Mouse (Mus musculus): ENCODE measurements around the gene AL732309.1. TPM values are rescaled to one million over a fixed set of nuclear protein-coding genes. Genes with fewer than 3 reads are reported as not detected.

AL732309.1 gene
- polyA plus RNA-seq, 1 experiment from 2014 or later, result 2.1 TPM

DNA sequence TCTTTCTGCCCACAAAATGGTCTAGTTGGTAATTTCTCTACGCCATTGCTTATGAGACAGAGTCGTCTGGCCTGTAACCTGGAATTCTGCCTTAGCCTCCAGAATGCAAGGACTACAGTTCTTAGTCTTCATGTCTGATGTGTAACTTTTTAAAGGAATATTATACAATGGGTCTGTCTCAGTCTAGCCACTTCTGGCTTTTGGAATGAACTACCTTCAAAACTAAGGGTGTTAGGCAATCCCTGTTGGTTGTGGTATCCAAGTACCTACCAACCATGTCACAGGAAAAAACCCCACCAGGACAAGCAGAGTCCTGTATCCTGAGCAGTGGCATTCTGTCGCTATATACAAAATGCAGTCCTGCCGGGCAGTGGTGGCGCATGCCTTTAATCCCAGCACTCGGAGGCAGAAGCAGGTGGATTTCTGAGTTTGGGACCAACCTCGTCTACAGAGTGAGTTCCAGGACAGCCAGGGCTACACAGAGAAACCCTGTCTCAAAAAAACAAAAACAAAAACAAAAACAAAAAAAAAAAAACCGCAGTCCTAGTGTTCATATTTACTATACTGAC is 20.8 kb downstream of the AL732309.1 start:
- Histone ChIP-seq H3K27me3 (replicated peaks) (peaks cover 19% of the 10 kb centered on the region), H3K4me2 (peak overlapping the region; percentile 69), H3K9me3 (no peaks in the 10 kb centered on the region), H3K4me1 (peaks cover 25% of the 10 kb centered on the region), H3K27ac (replicated peaks) (peak overlapping the region; percentile 98), H3K36me3 (peaks cover 24% of the 10 kb centered on the region), H3K9ac (peak overlapping the region; percentile 82), H3K4me3 (peak overlapping the region; percentile 79)
- 71% methylated on average over 8 of the region's 8 CpGs for WGBS
- no peak for ATAC-seq (ENCODE audit: extremely low read depth, insufficient number of reproducible peaks, low FRiP score, low TSS enrichment)

DNA sequence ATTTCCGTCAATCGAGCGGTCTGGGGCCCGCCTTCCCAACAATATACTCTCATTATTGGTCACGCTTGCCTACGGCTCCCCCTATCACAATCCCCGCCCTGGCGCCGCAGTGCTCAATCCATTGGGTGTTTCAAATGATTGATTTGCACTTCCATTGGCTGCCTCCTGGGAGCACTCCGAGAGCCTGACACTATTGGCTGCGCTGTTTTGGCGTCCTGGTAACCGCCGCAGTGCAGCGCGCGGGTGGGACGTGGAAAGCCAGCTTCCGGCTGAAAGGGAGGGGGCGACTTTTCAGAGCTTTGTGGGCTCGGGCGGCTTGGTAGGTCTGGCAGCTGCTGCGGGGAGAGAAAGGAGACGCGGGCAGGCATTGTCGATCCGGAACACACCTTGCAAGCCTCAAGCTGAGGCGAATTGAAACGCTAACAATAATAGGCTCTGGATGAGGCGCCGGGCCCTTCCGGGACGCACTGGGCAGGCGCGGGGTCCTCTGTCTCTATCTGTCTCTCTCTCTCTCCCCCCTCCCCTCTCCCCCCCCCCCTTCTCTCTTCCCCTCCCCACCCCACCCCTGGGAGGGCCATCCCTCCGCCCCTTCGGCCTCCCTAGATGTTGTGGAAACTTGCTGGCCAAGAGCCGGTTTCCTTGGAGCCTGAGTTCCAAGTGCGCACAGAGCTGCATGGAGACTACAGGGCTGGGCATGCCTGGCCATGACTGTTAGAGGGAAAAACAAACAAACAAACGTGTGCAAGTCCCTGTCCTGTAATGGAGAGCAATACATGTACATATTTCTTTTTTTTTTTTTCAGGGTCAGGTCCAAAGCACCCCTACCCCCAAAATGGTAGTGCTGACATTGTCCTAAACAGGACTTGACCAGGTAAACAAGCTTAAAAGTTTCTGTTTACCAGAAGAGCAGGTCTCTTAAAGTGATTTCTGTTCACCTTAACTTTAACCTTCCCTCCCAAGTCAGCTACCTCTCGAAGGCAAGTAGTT is 21.6 kb downstream of the AL732309.1 start:
- H3K9me3 ChIP-seq, result no peaks in the 10 kb centered on the region

DNA sequence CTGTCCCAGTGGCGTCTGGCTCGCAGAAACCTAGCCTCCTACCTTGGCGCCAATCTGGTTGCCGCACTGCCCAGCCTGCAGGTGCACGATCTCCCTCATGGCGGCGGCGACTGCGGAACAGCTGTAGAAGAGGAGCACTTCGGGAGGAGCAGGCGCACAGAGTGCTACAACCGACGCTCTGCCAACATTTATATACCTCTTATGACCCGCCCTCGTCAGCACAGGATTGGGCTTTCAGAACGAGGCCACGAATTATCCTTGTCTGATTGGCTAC is 22.2 kb downstream of the AL732309.1 start, which contains the start of gene Tubb4b:
Gene Tubb4b, minus strand, starts transcription at position 211 of the 274 bp plus-strand sequence.
- Histone ChIP-seq H3K36me3 (peaks cover 24% of the 10 kb centered on the region), H3K27me3 (replicated peaks) (peaks cover 4% of the 10 kb centered on the region), H3K4me1 (peaks cover 25% of the 10 kb centered on the region), H3K4me3 (peak within 1 kb of the TSS; percentile 79), H3K27ac (replicated peaks) (peak within 1 kb of the TSS; percentile 98), H3K9ac (peak within 1 kb of the TSS; percentile 85), H3K9me3 (no peaks in the 10 kb centered on the region), H3K4me2 (peak within 1 kb of the TSS; percentile 96)
- under 1% methylated on average over 17 of the region's 17 CpGs for WGBS
- ATAC-seq (ENCODE audit: extremely low read depth, insufficient number of reproducible peaks, low FRiP score, low TSS enrichment), result no peak

More for the DNA sequence above, 21.6 kb downstream of the AL732309.1 start:
- WGBS, result 2% methylated on average over 41 of the region's 41 CpGs
- Histone ChIP-seq H3K4me1 (peaks cover 25% of the 10 kb centered on the region), H3K4me3 (peak overlapping the region; percentile 79), H3K4me2 (peak overlapping the region; percentile 69), H3K27me3 (replicated peaks) (peaks cover 11% of the 10 kb centered on the region), H3K36me3 (peaks cover 24% of the 10 kb centered on the region), H3K9ac (peak overlapping the region; percentile 82), H3K27ac (replicated peaks) (peak overlapping the region; percentile 98)
- ATAC-seq (ENCODE audit: extremely low read depth, insufficient number of reproducible peaks, low FRiP score, low TSS enrichment), result peak; percentile 93

DNA sequence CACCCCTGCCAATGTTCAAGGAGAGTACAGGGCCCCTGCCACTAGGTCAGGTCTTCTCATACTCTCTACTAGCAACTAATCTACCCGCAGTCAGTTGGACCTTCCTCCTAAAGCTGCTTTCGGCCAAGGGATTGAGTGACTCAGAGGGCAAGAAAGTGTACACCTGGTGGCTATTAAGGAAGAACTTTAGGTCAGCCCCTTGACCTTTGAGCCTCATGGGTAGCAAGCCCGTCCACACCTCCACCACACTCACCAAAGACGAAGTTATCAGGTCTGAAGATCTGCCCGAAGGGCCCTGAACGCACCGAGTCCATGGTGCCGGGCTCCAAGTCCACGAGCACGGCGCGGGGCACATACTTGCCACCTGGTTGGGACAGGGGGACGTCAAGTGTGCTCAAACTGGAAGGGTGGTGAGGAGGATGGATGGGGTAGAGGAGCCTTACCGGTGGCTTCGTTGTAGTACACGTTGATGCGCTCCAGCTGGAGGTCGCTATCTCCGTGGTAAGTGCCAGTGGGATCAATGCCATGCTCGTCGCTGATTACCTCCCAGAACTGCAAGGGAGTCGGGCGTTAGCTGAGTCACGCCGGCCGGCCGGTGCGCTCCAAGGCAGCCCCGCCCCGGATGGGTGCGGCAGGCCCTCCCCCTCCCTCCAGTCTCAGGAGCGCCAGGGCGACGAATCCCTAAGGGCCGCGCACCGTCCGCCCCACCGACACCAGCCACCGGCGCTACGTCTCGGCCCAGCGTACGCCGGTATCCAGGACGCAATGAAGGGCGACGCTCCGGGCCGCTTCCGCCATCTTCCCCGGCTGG is 22.8 kb downstream of the AL732309.1 start:
- Histone ChIP-seq H3K9me3 (no peaks in the 10 kb centered on the region), H3K27me3 (replicated peaks) (no peaks in the 10 kb centered on the region), H3K9ac (peak overlapping the region; percentile 85), H3K27ac (replicated peaks) (peak overlapping the region; percentile 92), H3K4me2 (peak overlapping the region; percentile 96), H3K4me3 (peak overlapping the region; percentile 79), H3K4me1 (peaks cover 23% of the 10 kb centered on the region), H3K36me3 (peaks cover 24% of the 10 kb centered on the region)
- ATAC-seq (ENCODE audit: extremely low read depth, insufficient number of reproducible peaks, low FRiP score, low TSS enrichment), result peak; percentile 71
- WGBS, result 2% methylated on average over 51 of the region's 53 CpGs

DNA sequence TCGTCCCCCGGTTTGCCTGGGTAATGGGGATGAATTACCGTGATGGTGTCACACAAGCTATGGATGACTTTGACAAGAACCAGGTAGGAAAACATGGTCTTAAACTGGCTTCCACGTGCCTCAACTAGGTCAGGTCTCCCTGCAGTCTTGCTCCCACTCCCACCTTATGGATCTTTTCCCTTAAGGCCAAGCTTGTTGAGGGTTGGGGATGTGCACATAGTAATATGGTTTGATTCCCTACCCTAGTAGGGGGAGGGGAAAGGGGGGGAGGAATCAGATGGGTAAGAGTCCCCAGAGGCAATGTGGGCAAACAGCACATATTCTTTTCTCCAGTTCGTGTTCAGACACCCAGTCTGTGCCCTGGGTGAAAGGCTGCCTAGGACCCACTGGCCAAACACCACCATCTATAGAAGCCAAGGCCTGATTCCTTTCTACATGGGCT is 25.3 kb downstream of the AL732309.1 start:
- H3K9me3 ChIP-seq, result no peaks in the 10 kb centered on the region
- H3K4me2 ChIP-seq, result no peak overlapping the region
- no peaks in the 10 kb centered on the region for H3K27me3 ChIP-seq (replicated peaks)
- WGBS, result 61% methylated on average over 5 of the region's 5 CpGs
- peaks cover 24% of the 10 kb centered on the region for H3K36me3 ChIP-seq
- ATAC-seq (ENCODE audit: extremely low read depth, insufficient number of reproducible peaks, low FRiP score, low TSS enrichment), result no peak
- peaks cover 15% of the 10 kb centered on the region for H3K4me1 ChIP-seq
- no peak overlapping the region for H3K4me3 ChIP-seq
- no peak overlapping the region for H3K9ac ChIP-seq
- no peak overlapping the region for H3K27ac ChIP-seq (replicated peaks)

DNA sequence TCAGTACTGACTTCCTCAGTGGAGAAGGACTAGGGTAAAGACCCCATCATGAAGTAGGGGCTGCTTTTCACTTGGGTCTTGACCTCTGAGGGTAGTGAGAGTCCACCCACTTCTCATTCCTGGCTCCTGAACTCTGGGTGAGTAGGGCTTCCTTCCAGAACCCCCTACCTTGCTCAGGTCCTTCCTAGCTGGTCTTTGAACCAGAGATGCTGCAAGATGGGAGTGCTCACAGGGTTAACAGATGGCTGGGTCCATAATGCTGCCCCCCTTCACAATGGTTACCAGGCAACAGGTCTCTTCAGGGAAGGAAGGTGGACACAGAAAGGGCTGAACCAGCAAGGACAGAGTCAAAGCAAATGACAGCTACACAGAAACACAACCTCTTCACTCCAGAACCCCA is 28.2 kb downstream of the AL732309.1 start, which contains the start of gene Fam166a:
Gene Fam166a, plus strand, starts transcription at position 301 of the 400 bp plus-strand sequence.
- H3K36me3 ChIP-seq, result peaks cover 23% of the 10 kb centered on the region
- H3K4me3 ChIP-seq, result no peak within 1 kb of the TSS
- H3K9ac ChIP-seq, result no peak within 1 kb of the TSS
- H3K27me3 ChIP-seq (replicated peaks), result peaks cover 11% of the 10 kb centered on the region
- H3K9me3 ChIP-seq, result no peaks in the 10 kb centered on the region
- H3K27ac ChIP-seq (replicated peaks), result no peak within 1 kb of the TSS
- H3K4me1 ChIP-seq, result peaks cover 5% of the 10 kb centered on the region
- ATAC-seq (ENCODE audit: extremely low read depth, insufficient number of reproducible peaks, low FRiP score, low TSS enrichment), result no peak
- H3K4me2 ChIP-seq, result no peak within 1 kb of the TSS

DNA sequence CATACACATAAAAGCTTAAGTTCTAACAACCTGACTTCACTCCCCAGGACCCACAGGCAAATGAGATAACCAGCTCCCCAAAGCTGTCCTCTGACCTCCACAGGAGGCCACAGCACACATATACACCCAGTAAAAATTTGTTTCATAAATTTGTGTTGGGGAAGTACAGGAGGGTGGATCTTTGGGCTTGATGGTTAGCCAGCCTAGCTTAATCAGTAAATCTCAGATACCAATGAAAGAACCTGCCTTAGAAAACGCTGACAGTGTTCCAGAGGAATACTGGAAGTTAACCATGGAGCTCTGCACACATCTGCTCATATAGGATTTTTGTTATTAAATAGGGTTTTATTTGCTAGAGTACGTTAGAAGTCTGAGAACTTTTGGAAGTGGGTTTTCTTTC is 29.0 kb downstream of the AL732309.1 start:
- Histone ChIP-seq H3K4me3 (no peak overlapping the region), H3K9ac (no peak overlapping the region), H3K4me2 (no peak overlapping the region), H3K9me3 (no peaks in the 10 kb centered on the region), H3K36me3 (peaks cover 15% of the 10 kb centered on the region), H3K27me3 (replicated peaks) (peaks cover 19% of the 10 kb centered on the region), H3K4me1 (no peaks in the 10 kb centered on the region), H3K27ac (replicated peaks) (no peak overlapping the region)
- 53% methylated on average over 2 of the region's 2 CpGs for WGBS
- no peak for ATAC-seq (ENCODE audit: extremely low read depth, insufficient number of reproducible peaks, low FRiP score, low TSS enrichment)

DNA sequence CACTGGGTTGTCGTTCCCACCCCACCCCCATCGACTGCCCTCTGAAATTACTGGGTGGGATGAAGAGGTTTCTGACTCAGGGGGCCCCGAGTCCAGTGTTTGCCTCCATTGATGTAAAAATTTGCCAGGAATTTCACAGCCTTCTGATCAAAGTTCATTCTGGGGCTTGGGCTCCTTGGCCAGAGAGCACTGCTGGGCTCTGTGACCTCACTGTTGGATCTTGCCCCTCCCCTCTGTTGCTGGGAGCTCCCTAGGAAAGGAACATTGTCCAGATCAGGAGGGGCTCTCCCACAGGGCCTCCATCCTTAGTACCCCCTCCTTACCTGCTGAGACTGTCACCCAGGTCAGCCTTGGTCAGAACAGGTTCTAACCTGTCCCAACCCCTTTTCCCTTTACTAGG is 32.2 kb downstream of the AL732309.1 start, which contains the start of gene Stpg3:
Gene Stpg3, minus strand, starts transcription at position 194 of the 400 bp plus-strand sequence.
- Histone ChIP-seq H3K4me1 (peaks cover 17% of the 10 kb centered on the region), H3K9ac (no peak within 1 kb of the TSS), H3K4me2 (no peak within 1 kb of the TSS), H3K36me3 (peaks cover 6% of the 10 kb centered on the region), H3K4me3 (no peak within 1 kb of the TSS), H3K27ac (replicated peaks) (no peak within 1 kb of the TSS), H3K9me3 (no peaks in the 10 kb centered on the region), H3K27me3 (replicated peaks) (peaks cover 24% of the 10 kb centered on the region)
- ATAC-seq (ENCODE audit: extremely low read depth, insufficient number of reproducible peaks, low FRiP score, low TSS enrichment), result no peak
- WGBS, result 79% methylated on average over 3 of the region's 3 CpGs

DNA sequence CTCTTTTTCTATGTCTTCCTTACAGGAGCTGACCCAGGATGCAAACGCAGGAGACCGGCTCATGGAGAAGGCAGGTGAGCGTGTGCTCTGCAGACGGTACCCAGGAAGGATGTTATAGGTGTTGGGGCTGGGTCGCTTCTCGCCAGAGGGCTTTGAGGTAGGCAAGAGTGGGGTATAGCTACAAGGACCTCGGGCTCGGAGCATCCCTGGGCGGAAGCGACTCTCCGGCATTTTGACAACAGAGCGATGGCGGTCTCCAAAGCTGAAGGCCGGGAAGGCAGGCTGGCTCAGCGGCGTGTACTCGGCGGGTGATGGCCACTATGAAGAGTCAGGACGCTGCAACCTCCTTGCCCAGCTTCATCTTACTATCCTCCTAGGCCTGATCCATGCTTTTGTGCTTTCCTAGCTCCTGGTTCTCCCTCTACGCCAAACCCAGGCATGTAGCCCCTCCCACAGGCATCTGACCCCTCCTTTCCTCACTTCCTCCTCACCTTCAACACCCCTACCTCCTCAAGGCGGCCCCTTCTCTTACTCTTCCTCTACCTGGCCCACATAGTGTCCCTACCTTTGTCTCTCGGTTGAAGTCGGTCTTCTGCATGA is 33.3 kb downstream of the AL732309.1 start:
- Histone ChIP-seq H3K4me1 (peaks cover 23% of the 10 kb centered on the region), H3K36me3 (peaks cover 15% of the 10 kb centered on the region), H3K9me3 (no peaks in the 10 kb centered on the region), H3K4me2 (no peak overlapping the region), H3K27me3 (replicated peaks) (peaks cover 24% of the 10 kb centered on the region), H3K27ac (replicated peaks) (no peak overlapping the region), H3K4me3 (no peak overlapping the region), H3K9ac (no peak overlapping the region)
- 51% methylated on average over 23 of the region's 23 CpGs for WGBS
- no peak for ATAC-seq (ENCODE audit: extremely low read depth, insufficient number of reproducible peaks, low FRiP score, low TSS enrichment)

DNA sequence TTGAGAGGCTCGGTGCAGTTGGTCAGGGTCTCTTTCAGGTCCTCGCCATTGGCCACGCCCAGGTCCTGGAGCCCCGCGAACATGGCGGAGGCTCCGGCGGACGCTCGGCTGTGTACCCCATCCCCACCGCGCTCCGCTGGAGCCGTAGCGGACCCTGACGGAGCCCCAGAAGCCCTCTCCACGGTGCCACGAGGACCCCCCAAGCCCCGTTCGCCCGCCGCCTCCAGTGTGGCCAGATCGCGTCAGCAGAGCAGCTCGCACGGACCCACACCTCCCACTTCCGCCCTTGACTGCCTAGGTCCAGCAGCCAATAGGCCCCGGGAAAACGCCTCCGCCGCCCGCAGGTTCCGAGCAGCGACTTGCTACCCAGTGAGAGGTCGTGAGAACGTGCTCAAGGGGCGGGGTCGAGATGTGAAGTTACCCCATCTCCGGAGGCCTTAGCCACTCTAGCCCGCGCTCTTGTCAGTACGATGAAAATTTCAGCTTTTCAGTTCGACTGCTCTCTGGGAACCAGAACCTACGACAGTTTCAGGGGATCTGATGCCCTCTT is 35.5 kb downstream of the AL732309.1 start, which contains the start of gene Nelfb:
Gene Nelfb, minus strand, starts transcription at position 369 of the 550 bp plus-strand sequence.
- H3K4me1 ChIP-seq, result peaks cover 23% of the 10 kb centered on the region
- peak within 1 kb of the TSS; percentile 89 for H3K27ac ChIP-seq (replicated peaks)

More for the DNA sequence above, 35.5 kb downstream of the AL732309.1 start, which contains the start of gene Nelfb:
- Histone ChIP-seq H3K4me3 (peak within 1 kb of the TSS; percentile 98), H3K9ac (peak within 1 kb of the TSS; percentile 96), H3K9me3 (no peaks in the 10 kb centered on the region), H3K36me3 (peaks cover 35% of the 10 kb centered on the region), H3K4me2 (peak within 1 kb of the TSS; percentile 82), H3K27me3 (replicated peaks) (peaks cover 24% of the 10 kb centered on the region)
- peak; percentile 74 for ATAC-seq (ENCODE audit: extremely low read depth, insufficient number of reproducible peaks, low FRiP score, low TSS enrichment)
- WGBS, result under 1% methylated on average over 44 of the region's 44 CpGs
